Mouse (Mus musculus): ENCODE results near the gene Igsf23. TPM values are rescaled to one million over a fixed set of nuclear protein-coding genes. Genes with fewer than 3 reads are reported as not detected.
"Not testable (repeated sequence)": the region's sequence is repeated elsewhere in the genome, so short reads cannot be mapped to it uniquely, and the experiment has no call there.

Gene Igsf23
- 1 to 10 TPM; 2.2 to 2.6 TPM for total RNA-seq (2021)

DNA sequence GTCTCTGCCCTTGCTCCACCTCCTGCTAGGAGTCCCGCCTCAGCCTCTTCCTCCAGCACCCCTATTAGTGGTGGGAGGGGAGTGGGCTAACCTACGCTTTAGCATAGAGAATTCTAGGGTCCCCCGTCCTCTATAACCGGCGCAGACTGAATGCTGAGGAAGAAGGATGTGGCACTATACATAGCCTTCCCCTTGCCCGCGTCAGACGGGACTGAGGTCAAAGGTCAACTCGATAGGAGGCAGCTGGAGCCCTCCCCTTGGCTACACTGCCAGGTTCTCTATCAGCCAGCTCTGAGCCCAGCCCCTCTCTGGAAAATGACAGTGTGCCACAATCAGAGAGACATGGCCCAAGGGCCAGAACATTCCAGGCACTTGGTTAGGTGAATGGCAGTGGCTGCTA, at the start of gene Igsf23:
Gene Igsf23 (minus strand): TSS at position 168 of the 400 bp plus-strand sequence.
- peak; percentile 25 for DNase-seq

DNA sequence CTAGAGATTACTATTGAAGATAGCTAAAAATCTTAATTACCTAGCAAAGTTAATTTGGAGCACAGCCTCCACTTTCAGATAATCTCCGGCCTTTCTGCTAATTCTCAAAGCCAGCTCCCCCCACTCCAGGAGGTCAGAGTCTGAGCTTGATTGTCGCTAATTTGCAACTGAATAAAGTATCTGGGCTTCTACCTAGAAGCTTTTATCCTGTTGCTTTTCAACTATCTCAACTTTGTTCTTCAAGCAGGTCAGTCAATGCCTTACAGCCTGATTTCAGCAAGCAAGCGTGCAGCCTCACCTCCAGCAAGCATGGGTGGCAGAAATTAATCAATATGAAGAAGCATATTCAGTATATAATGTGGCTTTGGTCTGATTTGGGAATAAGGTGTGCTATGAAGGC, 46.2 kb upstream of the Igsf23 start:
- not testable (repeated sequence) for DNase-seq

DNA sequence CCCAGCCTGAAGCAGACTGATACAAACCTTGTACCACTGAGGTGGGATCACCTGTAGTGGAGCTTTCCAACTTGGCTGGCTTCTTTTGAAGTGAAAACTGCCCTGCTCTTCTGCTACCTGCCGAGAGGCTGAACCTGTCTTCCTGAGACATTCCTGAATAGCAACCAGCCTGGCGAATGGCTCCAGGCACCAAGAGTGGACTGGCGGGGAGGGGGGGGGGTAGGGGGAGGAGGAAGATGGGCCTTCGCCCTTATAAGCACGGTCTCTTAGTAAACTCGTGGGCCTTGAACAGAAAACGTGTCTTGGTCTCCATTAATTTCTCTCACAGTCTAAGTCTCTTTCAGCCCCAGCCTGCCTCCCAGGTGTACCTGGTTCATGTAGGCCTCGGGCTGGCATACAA, 40.6 kb upstream of the Igsf23 start, which contains the start of gene Nlrp9b:
Gene Nlrp9b (plus strand): TSS at position 301 of the 400 bp plus-strand sequence.
- not testable (repeated sequence) for DNase-seq

DNA sequence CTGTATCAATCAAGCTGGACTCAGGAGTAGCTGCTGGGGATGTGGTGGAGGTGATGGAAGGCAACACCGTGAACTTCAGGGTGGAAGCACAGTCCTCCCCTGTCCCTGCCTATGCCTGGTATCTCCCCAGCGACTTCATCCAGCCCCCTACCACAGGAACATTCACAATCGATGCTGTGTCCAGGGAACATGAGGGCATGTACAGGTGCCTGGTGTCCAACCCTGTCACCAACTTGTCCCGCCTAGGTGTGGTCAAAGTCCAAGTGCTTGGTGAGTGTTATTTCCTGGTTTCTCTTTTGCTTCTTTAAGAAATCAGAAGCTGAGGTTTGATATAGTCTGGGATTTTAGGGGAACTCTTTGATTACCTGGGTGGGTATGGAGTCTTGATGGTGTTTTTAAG, 21.0 kb upstream of the Igsf23 start:
- DNase-seq = peak; percentile 1

DNA sequence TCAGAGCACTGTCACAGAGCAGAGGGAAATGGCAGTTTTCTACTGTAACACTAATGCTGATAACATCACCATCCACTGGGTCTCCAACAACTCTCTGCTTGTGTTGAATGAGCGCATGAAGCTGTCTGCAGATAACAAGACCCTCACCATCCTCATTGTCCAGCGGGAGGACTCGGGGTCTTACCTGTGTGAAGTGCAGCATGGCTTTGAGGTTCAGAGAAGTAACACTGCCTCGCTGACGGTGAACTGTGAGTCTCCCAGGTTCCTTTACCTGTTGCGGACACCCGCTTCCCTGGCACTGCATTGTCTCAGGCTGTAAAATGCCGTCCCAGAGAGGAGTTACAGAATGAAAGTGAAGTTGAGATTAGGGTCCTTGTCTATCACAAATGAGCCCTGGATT, 19.6 kb upstream of the Igsf23 start:
- no peak for DNase-seq

DNA sequence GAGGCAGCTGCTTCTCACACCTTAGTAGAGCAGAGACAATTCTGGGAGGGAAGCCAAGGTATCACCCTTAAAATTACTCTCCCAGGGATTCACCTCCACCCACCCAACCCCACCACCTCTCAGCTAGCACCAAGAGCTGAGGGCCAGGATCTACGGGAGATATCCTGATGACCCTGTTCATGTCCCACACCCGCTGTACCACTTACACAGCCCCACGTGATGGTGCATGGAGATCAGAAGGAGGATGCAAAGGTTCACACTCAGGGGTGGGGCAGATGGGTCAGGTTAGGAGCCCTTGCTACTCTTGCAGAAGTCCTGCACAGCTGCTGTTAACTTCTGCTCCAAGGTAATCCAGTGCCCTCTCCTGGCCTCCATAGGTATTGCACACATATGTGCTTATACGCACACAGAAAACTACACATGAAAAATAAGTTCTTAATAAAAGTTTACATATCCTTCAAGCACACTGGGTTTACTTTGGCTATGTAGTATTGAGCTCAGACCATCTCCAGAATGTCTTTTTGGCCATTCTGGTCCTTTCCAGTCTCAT, 19.1 kb upstream of the Igsf23 start:
- no peak for DNase-seq

DNA sequence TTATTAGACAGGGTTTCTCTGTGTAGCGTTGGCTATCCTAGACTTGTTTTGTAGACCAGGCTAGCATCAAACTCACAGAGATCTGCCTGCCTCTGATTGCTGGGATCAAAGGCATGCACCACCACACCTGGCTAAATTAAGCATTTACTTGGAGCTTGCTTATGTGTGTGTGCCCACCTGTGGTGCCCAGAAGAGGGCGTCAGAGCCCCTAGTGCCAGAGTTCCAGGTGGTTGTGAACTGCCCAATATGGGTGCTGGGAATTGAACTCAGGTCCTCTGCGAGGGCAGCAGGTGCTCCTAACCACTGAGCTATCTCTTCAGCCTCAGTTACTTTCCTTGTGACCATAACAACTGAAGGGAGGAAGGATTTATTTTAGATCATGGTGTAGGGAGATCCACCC, 18.6 kb upstream of the Igsf23 start:
- no peak for DNase-seq

DNA sequence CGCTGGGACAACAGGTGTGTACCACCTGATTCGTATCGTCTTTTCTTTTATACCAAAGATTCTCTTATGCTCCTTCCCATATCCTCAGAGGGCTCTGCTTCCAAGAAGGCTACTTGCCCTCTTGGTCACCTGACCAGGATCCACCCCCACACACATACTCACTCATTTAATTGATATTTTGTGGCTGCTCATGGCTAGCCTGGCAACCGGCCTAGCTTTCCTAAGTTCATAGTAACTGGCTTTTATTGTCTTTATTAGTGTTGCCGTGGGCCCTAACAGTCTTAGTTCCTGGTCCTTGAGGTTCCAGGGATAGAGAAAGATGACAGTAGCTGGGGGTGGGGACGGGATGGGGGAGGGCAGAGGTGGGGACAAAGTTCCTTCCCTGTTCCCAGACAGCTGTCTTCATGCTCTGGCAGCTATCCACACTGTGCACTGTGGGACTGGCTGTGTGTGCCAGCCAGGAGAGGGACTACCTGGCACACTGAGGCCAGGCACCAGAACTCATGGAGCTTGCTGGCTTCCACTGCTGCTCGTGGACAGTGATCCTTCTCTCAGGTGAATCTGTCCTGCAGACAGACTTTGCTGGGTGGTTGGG, 14.5 kb upstream of the Igsf23 start, which contains the start of gene Ceacam20:
Gene Ceacam20 (plus strand): TSS at position 428 of the 595 bp plus-strand sequence.
- DNase-seq = no peak

DNA sequence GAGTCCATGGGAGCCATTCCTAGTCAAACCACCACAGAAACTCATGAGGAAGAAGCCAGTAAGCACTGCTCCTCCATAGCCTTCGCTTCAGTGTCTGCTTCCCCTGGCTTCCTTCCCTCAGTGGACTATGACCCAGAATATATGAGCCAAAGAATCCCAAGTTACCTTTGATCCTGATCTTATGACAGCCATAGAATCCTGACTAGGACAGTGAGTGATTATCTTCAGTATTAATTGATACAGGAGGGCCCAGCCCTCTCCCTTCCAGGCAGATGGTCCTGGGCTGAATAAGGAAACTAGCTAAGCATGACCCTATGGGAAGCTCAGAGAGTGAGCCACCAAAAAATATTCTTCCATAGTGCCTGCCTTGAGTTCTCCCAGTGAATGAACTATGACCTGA, 11.9 kb upstream of the Igsf23 start:
- no peak for DNase-seq

DNA sequence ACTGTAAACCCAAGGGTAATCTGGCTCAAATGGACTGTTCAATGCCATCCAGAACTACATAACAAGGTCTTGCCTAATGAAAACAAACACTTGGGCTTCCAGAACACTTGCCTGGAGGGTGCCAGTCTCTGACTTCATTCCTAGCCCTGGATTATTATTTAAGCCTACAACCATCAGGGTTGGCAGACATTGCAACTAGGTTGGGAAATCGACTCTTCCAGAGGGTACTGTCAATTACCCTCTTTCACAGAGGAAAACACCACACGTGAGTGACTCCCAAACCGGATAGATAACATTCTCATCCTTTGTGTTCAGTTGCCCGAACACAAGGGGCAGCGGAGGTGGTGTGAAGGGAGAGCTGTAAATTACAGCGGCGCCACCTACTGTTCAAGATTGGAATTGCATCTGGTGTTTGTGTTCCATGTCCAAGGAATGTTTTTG, 5.8 kb upstream of the Igsf23 start:
- DNase-seq = peak; percentile 94

DNA sequence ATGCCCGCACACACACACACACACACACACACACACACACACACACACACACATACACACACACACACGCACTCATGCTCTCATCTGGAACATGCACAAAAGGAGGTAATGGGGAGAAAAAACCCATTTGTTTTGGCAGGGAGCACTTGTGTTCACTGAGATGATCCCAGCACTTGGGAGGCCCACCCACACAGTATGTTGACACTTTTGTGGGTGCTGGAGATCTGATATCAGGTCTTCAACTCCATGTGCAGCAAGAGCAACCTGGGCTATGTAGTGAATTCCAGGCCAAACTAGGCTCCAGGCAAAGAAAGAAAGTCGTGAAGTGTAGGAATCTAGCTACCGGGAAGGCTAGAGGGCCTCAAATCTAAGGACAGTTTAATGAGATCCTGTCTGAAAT, 5.3 kb upstream of the Igsf23 start:
- no peak for DNase-seq

DNA sequence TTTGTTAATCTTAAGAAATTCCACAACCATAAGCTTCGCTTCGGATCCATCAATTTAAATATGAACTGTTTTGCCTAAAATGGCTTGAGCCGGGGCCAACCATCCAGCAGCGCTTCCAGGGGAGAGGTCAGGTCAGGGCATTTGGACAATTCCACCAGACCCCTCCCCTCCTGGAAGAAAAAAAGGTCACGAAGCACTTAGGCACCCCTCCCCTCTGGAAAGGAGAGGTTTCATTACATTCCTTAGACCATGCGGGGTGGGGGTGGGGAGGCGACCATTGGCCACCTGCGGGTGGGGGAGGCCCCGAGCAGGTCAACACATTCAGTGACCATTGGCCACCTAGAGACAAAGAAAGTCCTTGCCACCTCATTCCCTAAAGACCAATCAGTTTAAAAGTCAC, 2.5 kb upstream of the Igsf23 start:
- no peak for DNase-seq

DNA sequence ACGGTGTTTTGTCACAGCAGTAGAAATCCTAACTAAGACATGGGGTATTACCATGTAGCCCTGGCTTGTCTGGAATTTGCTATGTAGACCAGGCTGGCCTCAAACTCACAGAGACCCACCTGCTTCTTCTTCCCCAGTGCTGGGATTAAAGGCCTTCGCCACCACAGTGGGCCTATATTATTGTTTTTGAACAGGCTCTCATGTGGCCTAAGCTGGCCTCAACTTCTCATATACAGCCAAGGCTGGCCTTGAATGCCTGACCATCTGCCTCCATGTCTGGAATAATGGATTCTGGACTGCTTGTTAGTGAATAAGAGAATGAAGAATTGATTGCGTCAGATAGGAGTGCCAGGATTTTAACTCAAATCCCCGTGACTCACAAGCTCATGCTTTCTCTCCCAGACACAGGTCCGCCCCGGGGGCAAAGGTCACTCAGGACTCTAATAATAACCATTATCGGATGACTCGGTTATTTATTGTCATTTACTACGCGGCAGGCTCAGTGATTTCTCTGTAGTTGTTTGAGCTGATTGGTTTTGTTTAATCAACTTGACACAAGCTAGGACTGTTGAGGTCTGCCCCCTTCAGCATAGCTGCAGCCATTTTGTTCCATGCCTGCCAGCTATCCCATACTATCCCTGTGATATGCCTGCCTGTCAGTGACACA, 1.9 kb upstream of the Igsf23 start:
- DNase-seq = no peak

DNA sequence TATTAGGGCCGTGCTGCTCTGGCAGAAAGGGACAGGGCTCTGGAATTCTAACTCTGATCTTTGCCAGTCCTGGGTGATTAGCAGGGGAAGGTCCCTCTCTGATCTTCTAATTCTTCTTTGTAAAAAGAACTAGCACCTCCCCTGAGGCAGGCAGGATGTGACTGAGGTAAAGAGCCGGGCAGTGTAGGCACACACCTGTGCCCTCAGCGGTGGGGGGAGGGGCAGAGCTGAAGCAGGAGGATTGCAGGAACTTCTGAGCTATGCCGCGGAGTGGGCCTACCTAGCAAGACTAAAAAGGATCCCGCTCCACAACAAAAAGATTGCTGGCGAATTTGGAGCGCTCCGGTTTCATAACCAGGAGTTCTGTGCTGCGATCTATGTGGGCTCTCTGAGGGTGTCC, 560 bp downstream of the Igsf23 start:
- no peak for DNase-seq

DNA sequence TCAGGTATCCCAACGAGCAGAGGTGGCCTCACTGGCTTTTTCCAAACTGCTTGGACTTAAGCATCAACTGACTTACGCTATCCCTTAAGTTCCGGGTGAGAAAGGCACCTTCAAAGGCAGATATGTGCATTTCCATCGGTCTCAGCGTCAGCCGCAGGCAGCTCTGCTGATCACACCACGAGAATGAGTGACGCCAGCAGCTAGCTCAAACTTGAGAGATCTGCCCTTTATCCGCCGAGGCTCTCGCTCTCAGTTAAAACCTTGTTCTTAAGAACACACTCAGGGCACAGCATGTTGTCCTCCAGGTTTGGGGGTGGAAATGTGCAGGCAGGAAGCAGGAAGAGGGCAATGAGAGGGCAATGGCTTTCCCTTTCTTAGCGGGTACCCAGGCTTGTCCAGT, 1.6 kb downstream of the Igsf23 start:
- no peak for DNase-seq

DNA sequence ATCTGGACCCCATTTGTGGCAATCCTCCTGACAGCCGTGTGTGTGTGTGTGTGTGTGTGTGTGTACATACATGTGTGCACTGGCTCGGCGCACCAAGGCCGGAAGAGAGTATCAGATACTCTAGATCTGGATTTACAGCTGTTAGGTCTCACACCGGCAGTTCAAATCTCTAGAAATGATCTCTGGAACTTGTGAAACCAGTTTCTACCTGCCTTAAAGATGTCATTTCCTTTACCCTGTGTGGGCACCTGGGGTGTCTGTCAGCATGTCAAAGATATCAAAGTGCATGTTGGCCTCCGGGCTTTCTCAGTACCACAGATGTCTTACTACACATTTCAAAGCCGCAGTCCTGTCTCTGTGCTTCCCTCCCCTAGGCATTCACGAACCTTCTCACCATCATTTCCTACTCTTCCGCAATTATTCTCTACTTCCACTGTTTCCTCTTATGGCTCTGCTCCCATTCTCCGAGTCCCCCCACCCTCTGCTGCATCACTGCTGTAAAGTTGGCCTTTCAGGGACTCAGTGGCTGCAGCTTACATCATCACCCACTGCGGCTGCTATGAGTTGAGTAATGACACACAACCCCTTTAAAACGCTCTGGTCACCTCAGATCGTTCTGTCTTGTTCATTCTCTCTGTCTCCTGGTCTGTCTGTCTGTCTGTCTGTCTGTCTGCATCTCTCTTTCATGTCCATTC, 4.6 kb downstream of the Igsf23 start:
- DNase-seq = no peak

DNA sequence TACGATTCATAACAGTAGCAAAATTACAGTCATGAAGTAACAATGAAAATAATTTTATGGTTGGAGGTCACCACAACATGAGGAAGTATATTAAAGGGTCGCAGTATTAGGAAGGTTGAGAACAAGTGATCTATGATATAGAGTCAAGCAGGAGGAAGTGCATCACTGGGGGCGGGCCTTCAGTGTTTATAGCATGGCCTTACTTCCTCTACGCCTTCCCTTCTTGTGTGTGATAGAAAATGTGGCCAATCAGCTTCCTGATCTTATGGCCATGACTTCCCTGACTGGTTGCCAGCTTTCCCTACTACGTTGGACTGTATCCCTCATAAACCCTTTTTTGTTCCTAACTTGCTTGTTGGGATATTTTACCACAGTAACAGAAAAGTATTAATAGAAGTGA, 5.4 kb downstream of the Igsf23 start:
- DNase-seq = no peak

DNA sequence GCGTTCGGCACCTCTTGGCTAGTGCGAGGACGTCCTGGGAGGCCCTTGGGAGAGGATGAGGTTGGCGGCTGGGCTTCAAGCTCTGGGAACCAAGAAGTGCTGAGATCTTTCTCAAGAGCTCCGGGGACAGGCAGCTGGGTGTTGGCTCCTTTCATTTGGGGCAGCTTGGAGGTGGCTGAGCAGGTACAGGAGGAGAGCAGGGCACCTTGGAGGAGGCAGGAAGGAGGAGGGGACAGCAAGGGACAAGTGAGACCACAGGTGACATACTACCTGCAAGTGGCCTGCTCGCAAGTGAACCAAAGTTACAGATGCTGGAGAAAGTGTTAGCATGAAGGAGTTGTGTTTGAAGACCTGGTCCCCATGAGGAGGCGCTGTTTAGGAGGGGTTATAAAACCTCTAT, 5.8 kb downstream of the Igsf23 start:
- DNase-seq = no peak

DNA sequence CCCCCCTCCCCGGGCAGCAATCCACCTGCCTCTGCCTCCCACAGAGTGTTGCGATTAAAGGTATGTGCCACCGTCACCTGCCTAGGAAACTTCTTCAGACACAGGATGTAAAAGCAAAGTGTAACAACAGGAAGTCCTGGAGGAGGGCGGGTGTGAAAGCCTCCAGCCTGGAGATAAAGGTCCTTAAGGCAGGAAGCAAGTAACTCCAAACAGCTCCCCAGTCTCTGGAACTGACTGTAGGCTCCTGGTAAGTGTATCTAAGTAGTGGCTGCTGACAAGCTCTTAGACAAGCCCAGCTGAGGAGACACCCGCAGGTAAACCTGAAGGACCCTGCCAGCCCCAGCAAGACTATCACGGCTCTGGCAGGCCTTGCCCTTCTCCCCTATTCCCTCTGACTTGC, 10.3 kb downstream of the Igsf23 start:
- peak; percentile 43 for DNase-seq

DNA sequence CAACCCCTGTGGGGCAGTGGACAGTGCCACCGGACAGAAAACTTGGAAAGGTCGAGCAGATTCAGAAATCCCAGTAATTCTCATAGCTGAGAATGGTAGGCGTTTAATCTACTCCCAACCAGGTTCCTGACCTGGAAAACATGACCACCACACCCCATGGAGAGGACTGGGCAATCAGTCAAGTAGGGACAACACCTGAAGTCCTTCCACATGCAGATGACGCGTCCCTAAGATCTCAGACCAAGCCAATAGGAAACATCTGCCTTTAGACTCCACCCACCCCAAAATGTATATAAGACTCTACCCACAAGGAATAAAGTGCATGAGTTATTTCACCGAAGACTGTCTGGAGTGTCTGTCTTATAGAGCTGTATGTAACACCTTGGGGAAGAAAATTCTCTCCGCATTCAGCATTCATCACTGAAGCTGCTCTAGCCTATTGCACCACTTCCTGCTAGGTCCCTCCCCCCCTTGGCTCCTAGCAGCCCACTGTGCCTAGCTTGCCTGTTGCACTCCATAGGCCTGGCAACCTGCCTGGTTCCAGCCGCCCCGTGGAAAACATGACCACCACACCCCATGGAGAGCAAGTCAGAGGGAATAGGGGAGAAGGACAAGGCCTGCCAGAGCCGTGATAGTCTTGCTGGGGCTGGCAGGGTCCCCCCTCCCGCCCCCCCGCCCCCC, 10.9 kb downstream of the Igsf23 start:
- DNase-seq = peak; percentile 95

DNA sequence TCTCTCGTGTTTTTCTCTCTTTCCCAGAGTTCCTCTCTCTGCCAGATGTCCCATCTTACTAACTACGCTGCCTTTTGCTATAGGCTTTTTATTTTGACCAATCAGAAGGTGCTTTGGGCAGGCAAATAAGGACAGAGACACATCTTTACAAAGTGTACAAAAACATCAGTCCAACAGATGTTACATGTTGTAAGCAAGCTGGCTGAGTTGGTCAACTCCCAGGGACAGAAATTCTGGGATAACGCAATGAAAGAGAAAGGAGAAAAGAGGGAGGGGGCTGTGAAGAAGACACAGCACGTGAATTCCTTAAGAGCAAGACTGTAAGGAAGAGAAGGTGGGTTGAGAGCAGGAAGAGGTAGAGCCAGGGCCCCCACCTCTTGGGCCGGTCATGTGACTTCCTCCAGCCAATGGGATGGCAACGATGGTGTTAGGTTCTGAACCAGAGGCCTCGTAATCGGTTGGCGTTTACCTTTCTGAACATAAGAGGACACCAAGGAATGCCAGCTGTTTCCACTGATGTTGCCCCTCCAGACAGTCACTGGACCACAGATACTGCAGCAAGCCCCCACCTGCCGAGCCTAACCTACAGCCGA, 13.2 kb downstream of the Igsf23 start:
- no peak for DNase-seq

DNA sequence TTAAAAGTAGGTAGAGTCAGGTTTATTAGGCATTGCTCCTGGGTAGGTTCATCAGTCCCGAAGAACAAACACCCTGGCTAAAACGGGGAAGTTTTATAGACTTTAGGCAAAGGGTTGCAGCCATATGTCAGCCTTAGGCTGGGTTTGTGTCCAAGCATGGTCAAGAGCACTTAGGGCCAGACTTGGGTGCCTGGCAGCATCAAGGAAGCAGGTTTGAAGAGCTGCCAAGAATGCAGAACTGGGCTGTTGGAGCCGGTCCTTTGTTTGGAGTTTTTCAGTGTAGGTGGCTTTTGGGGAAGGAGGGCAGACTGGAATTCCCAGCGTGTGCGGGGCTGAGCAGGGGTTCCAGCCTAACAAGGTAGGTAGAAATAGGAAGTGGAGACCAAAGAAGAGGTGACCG, 14.6 kb downstream of the Igsf23 start:
- DNase-seq = peak; percentile 50
